Mouse (Mus musculus): ENCODE measurements at regions not wholly inside any gene's neighbourhood (a gene's known extent, or its start where the extent isn't known, plus 50 kb on each side); places are given as distances from the start of the nearest gene placed in this dataset.

GRCm38 (mm10) chr11:105507972-105508659 is 51.6 kb upstream of the March10 start:
- peaks cover 41% of the 10 kb centered on the region for H3K4me1 ChIP-seq
- H3K9ac ChIP-seq (replicated peaks) = no peak overlapping the region
- no peaks in the 10 kb centered on the region for H3K9me3 ChIP-seq
- peaks cover 72% of the 10 kb centered on the region for H3K27me3 ChIP-seq
- H3K36me3 ChIP-seq = no peaks in the 10 kb centered on the region
- WGBS = 2% methylated on average over 5 of the region's 6 CpGs
- peak overlapping the region; percentile 40 for H3K4me2 ChIP-seq (replicated peaks)
- H3K27ac ChIP-seq (replicated peaks) = peak overlapping the region; percentile 78
- no peak overlapping the region for H3K4me3 ChIP-seq
- peak; percentile 88 for ATAC-seq (ENCODE audit: low FRiP score, low read depth)

- peak; percentile 68; the same call in 1 of the 2 replicates for ATAC-seq (ENCODE audit: low FRiP score, low read depth)
- peaks cover 71% of the 10 kb centered on the region for H3K27me3 ChIP-seq
Observed at GRCm38 (mm10) chr11:105507332-105507971, 50.9 kb upstream of the March10 start.

More at GRCm38 (mm10) chr11:105507332-105507971, 50.9 kb upstream of the March10 start:
- Histone ChIP-seq H3K9ac (replicated peaks) (no peak overlapping the region), H3K4me2 (replicated peaks) (peak overlapping the region; percentile 40), H3K4me3 (no peak overlapping the region), H3K9me3 (no peaks in the 10 kb centered on the region), H3K4me1 (peaks cover 41% of the 10 kb centered on the region), H3K36me3 (no peaks in the 10 kb centered on the region), H3K27ac (replicated peaks) (peak overlapping the region; percentile 78)
- 8% methylated on average over 8 of the region's 8 CpGs for WGBS

Measured in midbrain, embryonic 12.5 days (tissue).